Mouse (Mus musculus): ENCODE data around the gene Olfr1211. TPM values are rescaled to one million over a fixed set of nuclear protein-coding genes. Genes with fewer than 3 reads are reported as not detected.

Olfr1211 gene
- total RNA-seq (2021): not detected

DNA sequence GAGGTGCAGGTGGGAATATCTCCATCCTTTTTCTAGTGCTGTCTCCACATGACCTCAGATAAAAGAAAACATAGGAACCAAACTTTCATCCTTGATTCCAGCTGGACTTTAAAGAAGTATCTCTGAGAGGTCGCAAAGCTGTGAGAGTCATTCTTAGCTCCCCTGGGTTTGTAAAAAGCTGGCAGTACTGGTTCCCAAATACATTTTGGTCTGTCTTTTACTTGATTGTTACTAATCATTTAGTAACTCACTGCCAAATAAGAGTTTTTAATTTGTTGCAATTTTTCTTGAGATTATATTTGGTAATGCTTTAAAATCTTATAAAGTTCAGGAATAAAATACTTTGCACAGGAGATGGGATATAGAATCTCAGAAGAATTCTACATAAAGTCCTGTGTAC lies at the start of gene Olfr1211:
Gene Olfr1211, minus strand, starts transcription at position 101 of the 400 bp plus-strand sequence.
- intact Hi-C loops (cut with DNase I): no loop called here
- DNase-seq (ENCODE audit: extremely low spot score in 1 of 2, low spot score in 2 of 2): no peak

DNA sequence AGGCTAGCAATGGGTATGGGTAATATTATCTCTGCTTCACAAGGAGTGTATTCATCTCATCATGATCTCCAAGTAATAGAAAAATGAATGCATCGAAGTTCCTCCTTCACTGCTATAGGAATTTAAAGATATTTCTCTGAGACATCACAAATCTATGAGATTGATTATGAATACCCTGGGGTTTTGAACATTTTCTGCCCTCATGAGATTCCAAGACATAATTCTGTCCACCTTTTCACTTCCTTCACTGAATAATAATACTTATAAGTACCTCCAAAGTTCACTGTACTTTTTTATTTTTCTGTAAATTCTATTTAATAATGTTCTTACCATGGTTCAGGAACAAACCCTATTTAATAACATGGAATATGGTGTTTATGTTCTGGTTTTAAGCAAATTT lies 42.3 kb upstream of the Olfr1211 start, which contains the start of gene Gm13762:
Gene Gm13762, minus strand, starts transcription at position 101 of the 400 bp plus-strand sequence.
- intact Hi-C loops (cut with DNase I): no loop called here
- DNase-seq (ENCODE audit: extremely low spot score in 1 of 2, low spot score in 2 of 2): no peak

- intact Hi-C loops (cut with DNase I): no loop called here
- no peak for DNase-seq (ENCODE audit: extremely low spot score in 1 of 2, low spot score in 2 of 2)
Measured at GRCm38 (mm10) chr2:88953669-88954068, 15.8 kb upstream of the Olfr1211 start, which contains the start of gene Olfr1212. Gene Olfr1212, plus strand, starts transcription at chr2:88953969.

DNA sequence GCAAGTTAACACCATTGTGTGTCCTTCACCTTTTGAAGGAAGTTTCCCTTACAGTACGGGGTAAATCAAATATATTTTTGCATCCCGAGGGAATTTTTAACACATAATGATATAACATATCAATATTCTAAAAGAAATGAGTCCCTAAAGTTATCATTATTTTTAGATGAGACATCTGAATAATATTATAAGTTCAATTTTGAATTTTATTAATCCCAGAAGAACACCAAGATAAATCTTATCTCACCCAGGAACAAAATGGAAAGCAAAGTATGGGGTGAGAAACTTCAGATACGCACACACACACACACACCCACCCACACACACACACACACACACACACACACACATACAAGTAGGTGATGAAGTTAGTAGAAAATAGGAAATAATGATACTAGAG lies 22.9 kb downstream of the Olfr1211 start, which contains the start of gene Olfr1209:
Gene Olfr1209, minus strand, starts transcription at position 101 of the 400 bp plus-strand sequence.
- no peak for DNase-seq (ENCODE audit: extremely low spot score in 1 of 2, low spot score in 2 of 2)
- intact Hi-C loops (cut with DNase I): no loop called here

GRCm38 (mm10) chr2:88902211-88902610 lies 35.7 kb downstream of the Olfr1211 start, which contains the start of gene Olfr1208:
Gene Olfr1208, minus strand, starts transcription at chr2:88902311.
- intact Hi-C loops (cut with DNase I): no loop called here
- DNase-seq (ENCODE audit: extremely low spot score in 1 of 2, low spot score in 2 of 2): no peak

Other genes with a start within 250 kb of the Olfr1211 start
- not detected for gene Olfr1195, start 248.9 kb downstream of the Olfr1211 start, total RNA-seq (2021)
- not detected for gene Olfr1196, start 233.5 kb downstream of the Olfr1211 start, total RNA-seq (2021)
- gene Olfr1197, start 205.7 kb downstream of the Olfr1211 start, total RNA-seq (2021): not detected
- not detected for gene Olfr1198, start 186.7 kb downstream of the Olfr1211 start, total RNA-seq (2021)
- gene Olfr1199, start 177.6 kb downstream of the Olfr1211 start, total RNA-seq (2021): not detected
- gene Olfr1200, start 167.6 kb downstream of the Olfr1211 start, total RNA-seq (2021): not detected
- not detected for gene Olfr1201, start 145.1 kb downstream of the Olfr1211 start, total RNA-seq (2021)
- not detected for gene Olfr1202, start 123.6 kb downstream of the Olfr1211 start, total RNA-seq (2021)
- gene Olfr1205, start 108.4 kb downstream of the Olfr1211 start, total RNA-seq (2021): not detected
- gene Olfr1204, start 88.8 kb downstream of the Olfr1211 start, total RNA-seq (2021): not detected
- not detected for gene Olfr1206, start 74.9 kb downstream of the Olfr1211 start, total RNA-seq (2021)
- gene Olfr1208, start 35.8 kb downstream of the Olfr1211 start, total RNA-seq (2021): not detected
- gene Olfr1209, start 23.0 kb downstream of the Olfr1211 start, total RNA-seq (2021): not detected
- not detected for gene Olfr1212, start 15.9 kb upstream of the Olfr1211 start, total RNA-seq (2021)
- not detected for gene Gm13762, start 42.2 kb upstream of the Olfr1211 start, total RNA-seq (2021)
- not detected for gene Olfr1214, start 54.5 kb upstream of the Olfr1211 start, total RNA-seq (2021)
- gene Olfr1215, start 68.9 kb upstream of the Olfr1211 start, total RNA-seq (2021): not detected
- gene Olfr1216, start 80.2 kb upstream of the Olfr1211 start, total RNA-seq (2021): not detected
- gene Olfr1217, start 94.0 kb upstream of the Olfr1211 start, total RNA-seq (2021): not detected
- gene Olfr1218, start 123.1 kb upstream of the Olfr1211 start, total RNA-seq (2021): not detected
- gene Olfr1219, start 145.4 kb upstream of the Olfr1211 start, total RNA-seq (2021): not detected
- gene Olfr1220, start 168.7 kb upstream of the Olfr1211 start, total RNA-seq (2021): not detected
- not detected for gene Olfr1221, start 179.2 kb upstream of the Olfr1211 start, total RNA-seq (2021)
- gene Olfr1222, start 194.9 kb upstream of the Olfr1211 start, total RNA-seq (2021): not detected
- not detected for gene Olfr1223, start 213.4 kb upstream of the Olfr1211 start, total RNA-seq (2021)
- gene Olfr1224-ps1, start 226.0 kb upstream of the Olfr1211 start, total RNA-seq (2021): not detected
- not detected for gene Olfr1225, start 236.6 kb upstream of the Olfr1211 start, total RNA-seq (2021)